Mouse (Mus musculus) hindbrain, embryonic 16.5 days (tissue): ENCODE measurements at regions not wholly inside any gene's neighbourhood (a gene's known extent, or its start where the extent isn't known, plus 50 kb on each side); places are given as distances from the start of the nearest gene placed in this dataset.

Source experiments
- ATAC-seq: fragments of 200-750 bp; cut with Nextera tagmentation; 2 replicates; pipeline ENCODE4 v1.8.0; 2017; ENCODE audit warnings: moderate TSS enrichment, moderate library complexity
- H3K27ac ChIP-seq: fragments of 300-500 bp; sonication (generic); 2 replicates; pipeline ENCODE4 v1.5.1; 2014; ENCODE audit warnings: low read depth, mild to moderate bottlenecking, control low read depth, low read length, moderate library complexity
- H3K27me3 ChIP-seq: fragments of 300-500 bp; sonication (generic); replicated peaks from 2 replicates; pipeline ENCODE4 v1.6.1; 2014; ENCODE audit warnings: low read length; ENCODE audit not compliant: control insufficient read depth, insufficient read depth
- H3K36me3 ChIP-seq: fragments of 300-500 bp; sonication (generic); 2 replicates; pipeline ENCODE4 v1.6.1; 2014; ENCODE audit warnings: mild to moderate bottlenecking, low read length, moderate library complexity, mixed read lengths; ENCODE audit not compliant: control insufficient read depth, insufficient read depth
- H3K4me1 ChIP-seq: fragments of 300-500 bp; sonication (generic); 2 replicates; pipeline ENCODE4 v1.6.1; 2014; ENCODE audit warnings: low read depth, low read length; ENCODE audit not compliant: control insufficient read depth, insufficient read depth
- H3K4me2 ChIP-seq: fragments of 300-500 bp; sonication (generic); 2 replicates; pipeline ENCODE4 v1.6.1; 2014; ENCODE audit warnings: mild to moderate bottlenecking, low read length, control low read depth, moderate library complexity
- H3K4me3 ChIP-seq: fragments of 300-500 bp; sonication (generic); 2 replicates; pipeline ENCODE4 v1.5.1; 2014; ENCODE audit warnings: mild to moderate bottlenecking, low read length, control low read depth, moderate library complexity
- H3K9ac ChIP-seq: fragments of 300-500 bp; sonication (generic); 2 replicates; pipeline ENCODE4 v1.6.1; 2014; ENCODE audit warnings: low read depth, mild to moderate bottlenecking, control low read depth, low read length, moderate library complexity
- H3K9me3 ChIP-seq: fragments of 300-500 bp; sonication (generic); 2 replicates; pipeline ENCODE4 v1.6.1; 2014; ENCODE audit warnings: mild to moderate bottlenecking, low read length, moderate library complexity; ENCODE audit not compliant: control insufficient read depth
- WGBS: fragments of 180-500 bp; shearing (Covaris S2); extraction: QIAGEN DNeasy Blood & Tissue Kit; methylation state at CpG from one replicate; pipeline ENCODE4 v1.1.7; 2014; 5-methylcytosine and 5-hydroxymethylcytosine counted together

GRCm38 (mm10) chr16:39102151-39102550 lies 209.7 kb downstream of the Igsf11 start:
- no peaks in the 10 kb centered on the region for H3K36me3 ChIP-seq
- WGBS = 54% methylated on average over 6 of the region's 6 CpGs
- no peak overlapping the region for H3K9ac ChIP-seq
- no peak overlapping the region for H3K4me2 ChIP-seq
- no peak overlapping the region for H3K27ac ChIP-seq
- H3K4me3 ChIP-seq = no peak overlapping the region
- H3K4me1 ChIP-seq = no peaks in the 10 kb centered on the region
- no peaks in the 10 kb centered on the region for H3K9me3 ChIP-seq
- ATAC-seq = no peak
- no peaks in the 10 kb centered on the region for H3K27me3 ChIP-seq

- Histone ChIP-seq H3K27me3 (no peaks in the 10 kb centered on the region), H3K36me3 (no peaks in the 10 kb centered on the region), H3K9me3 (no peaks in the 10 kb centered on the region), H3K9ac (no peak overlapping the region; the same call in 1 of the 2 replicates), H3K4me3 (no peak overlapping the region), H3K4me2 (no peak overlapping the region), H3K27ac (no peak overlapping the region), H3K4me1 (no peaks in the 10 kb centered on the region)
- ATAC-seq = no peak
- WGBS = 41% methylated on average over 9 of the region's 9 CpGs
Measured at GRCm38 (mm10) chr16:39103360-39104095, 211.1 kb downstream of the Igsf11 start.

GRCm38 (mm10) chr16:39109383-39110033 lies 217.0 kb downstream of the Igsf11 start:
- 19% methylated on average over 15 of the region's 15 CpGs for WGBS
- H3K9me3 ChIP-seq = no peaks in the 10 kb centered on the region
- 0 out of 2 replicates have a peak overlapping the region, but pooled peaks have one; percentile 39 for H3K27ac ChIP-seq
- H3K4me3 ChIP-seq = peak overlapping the region; percentile 37
- no peaks in the 10 kb centered on the region for H3K36me3 ChIP-seq
- H3K9ac ChIP-seq = peak overlapping the region; percentile 67
- H3K27me3 ChIP-seq = no peaks in the 10 kb centered on the region
- no peaks in the 10 kb centered on the region for H3K4me1 ChIP-seq
- H3K4me2 ChIP-seq = peak overlapping the region; percentile 71
- peak; percentile 77; the same call in 1 of the 2 replicates for ATAC-seq

GRCm38 (mm10) chr16:39110089-39110488 lies 217.6 kb downstream of the Igsf11 start:
- Histone ChIP-seq H3K27ac (no peak overlapping the region), H3K9ac (no peak overlapping the region), H3K9me3 (no peaks in the 10 kb centered on the region), H3K4me3 (no peak overlapping the region; the same call in 1 of the 2 replicates), H3K36me3 (no peaks in the 10 kb centered on the region), H3K4me2 (no peak overlapping the region; the same call in 1 of the 2 replicates), H3K27me3 (no peaks in the 10 kb centered on the region), H3K4me1 (no peaks in the 10 kb centered on the region)
- ATAC-seq = peak; percentile 24; the same call in 1 of the 2 replicates
- WGBS = 82% methylated on average over 5 of the region's 5 CpGs

GRCm38 (mm10) chr16:39118059-39118458 lies 225.6 kb downstream of the Igsf11 start:
- H3K4me3 ChIP-seq = no peak overlapping the region
- no peak overlapping the region for H3K27ac ChIP-seq
- H3K4me1 ChIP-seq = no peaks in the 10 kb centered on the region; the same call in 1 of the 2 replicates
- no peaks in the 10 kb centered on the region for H3K36me3 ChIP-seq
- no peak overlapping the region for H3K4me2 ChIP-seq
- ATAC-seq = peak; percentile 54; the same call in 1 of the 2 replicates
- H3K9ac ChIP-seq = no peak overlapping the region
- H3K9me3 ChIP-seq = no peaks in the 10 kb centered on the region
- H3K27me3 ChIP-seq = no peaks in the 10 kb centered on the region
- 24% methylated on average over 1 of the region's 3 CpGs for WGBS

- Histone ChIP-seq H3K36me3 (no peaks in the 10 kb centered on the region), H3K4me2 (no peak overlapping the region), H3K4me3 (no peak overlapping the region), H3K9ac (no peak overlapping the region), H3K9me3 (no peaks in the 10 kb centered on the region), H3K27me3 (no peaks in the 10 kb centered on the region), H3K4me1 (no peaks in the 10 kb centered on the region; the same call in 1 of the 2 replicates), H3K27ac (no peak overlapping the region)
- ATAC-seq = no peak
- WGBS = 57% methylated on average over 4 of the region's 4 CpGs
Measured at GRCm38 (mm10) chr16:39119811-39120210, 227.3 kb downstream of the Igsf11 start.

- ATAC-seq = no peak
- Histone ChIP-seq H3K4me1 (no peaks in the 10 kb centered on the region; the same call in 1 of the 2 replicates), H3K27ac (no peak overlapping the region), H3K4me2 (no peak overlapping the region), H3K27me3 (no peaks in the 10 kb centered on the region), H3K9me3 (no peaks in the 10 kb centered on the region), H3K4me3 (no peak overlapping the region), H3K36me3 (no peaks in the 10 kb centered on the region), H3K9ac (no peak overlapping the region)
- WGBS = 84% methylated on average over 8 of the region's 8 CpGs
Measured at GRCm38 (mm10) chr16:39123445-39123952, 231.0 kb downstream of the Igsf11 start.

GRCm38 (mm10) chr16:39132459-39132858 lies 240.0 kb downstream of the Igsf11 start:
- Histone ChIP-seq H3K9ac (no peak overlapping the region), H3K4me3 (no peak overlapping the region), H3K4me2 (no peak overlapping the region), H3K4me1 (no peaks in the 10 kb centered on the region), H3K9me3 (no peaks in the 10 kb centered on the region), H3K27me3 (no peaks in the 10 kb centered on the region), H3K27ac (no peak overlapping the region), H3K36me3 (no peaks in the 10 kb centered on the region)
- 85% methylated on average over 2 of the region's 2 CpGs for WGBS
- ATAC-seq = no peak

- 61% methylated on average over 4 of the region's 4 CpGs for WGBS
- no peaks in the 10 kb centered on the region for H3K27me3 ChIP-seq
- no peak overlapping the region for H3K4me3 ChIP-seq
- H3K4me2 ChIP-seq = no peak overlapping the region
- no peak overlapping the region for H3K27ac ChIP-seq
- no peaks in the 10 kb centered on the region for H3K9me3 ChIP-seq
- no peak for ATAC-seq
- no peaks in the 10 kb centered on the region for H3K36me3 ChIP-seq
- H3K4me1 ChIP-seq = no peaks in the 10 kb centered on the region
- no peak overlapping the region for H3K9ac ChIP-seq
Measured at GRCm38 (mm10) chr16:39135777-39136176, 243.3 kb downstream of the Igsf11 start.
